Mouse (Mus musculus) embryonic fibroblast, embryonic 13.5 days (primary cell): Measurements from ENCODE around the gene Dbi.

Source experiments
- CTCF ChIP-seq: IDR thresholded peaks from 2 replicates; pipeline ENCODE4 v1.5.1; 2011; ENCODE audit warnings: mild to moderate bottlenecking, control low read depth, low read length, moderate library complexity, borderline replicate concordance; ENCODE audit not compliant: insufficient read depth
- POLR2A ChIP-seq: IDR thresholded peaks from 2 replicates; pipeline ENCODE4 v1.6.1; 2011; ENCODE audit warnings: low read depth, mild to moderate bottlenecking, control low read depth, low read length, moderate library complexity

DNA sequence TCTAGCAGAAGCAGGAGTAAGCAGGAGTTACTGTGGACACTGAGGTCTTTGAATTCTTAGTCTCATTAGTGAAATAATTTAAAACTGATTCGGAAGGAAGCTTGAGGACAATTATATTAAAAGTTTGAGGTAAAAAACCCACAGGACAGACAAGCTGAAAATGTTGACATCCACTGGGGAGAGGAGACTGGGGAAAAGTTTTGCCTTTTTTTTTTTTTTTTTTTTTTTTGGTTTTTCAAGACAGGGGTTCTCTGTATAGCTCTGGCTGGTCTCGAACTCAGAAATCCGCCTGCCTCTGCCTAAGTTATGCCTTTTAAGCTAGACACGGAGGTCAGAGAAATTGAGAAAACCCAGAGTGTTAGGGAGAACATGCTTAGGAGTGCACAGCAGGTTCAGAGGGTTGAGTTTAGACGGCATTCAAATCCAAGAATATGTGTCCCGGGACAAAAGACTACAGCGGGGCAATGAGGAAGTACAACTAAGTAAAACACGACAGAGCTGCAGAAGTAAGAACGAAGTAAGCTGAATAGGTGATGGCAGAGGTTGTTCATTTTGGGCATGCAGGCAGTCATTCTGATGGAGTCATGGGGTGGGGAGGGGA lies 1.2 kb upstream of the Dbi start:
- no peak for TF ChIP-seq POLR2A
- TF ChIP-seq CTCF = no peak
